Mouse (Mus musculus) c-Kit-positive CD71-positive TER-119-negative erythroid progenitor cells, embryonic 14.5 days (primary cell): ENCODE data around the gene Tarsl2.

Source experiments
- DNase-seq: peaks from one replicate; pipeline ENCODE4 v3.0.0-alpha.2; 2013; ENCODE audit warnings: low read depth

Gene Tarsl2

DNA sequence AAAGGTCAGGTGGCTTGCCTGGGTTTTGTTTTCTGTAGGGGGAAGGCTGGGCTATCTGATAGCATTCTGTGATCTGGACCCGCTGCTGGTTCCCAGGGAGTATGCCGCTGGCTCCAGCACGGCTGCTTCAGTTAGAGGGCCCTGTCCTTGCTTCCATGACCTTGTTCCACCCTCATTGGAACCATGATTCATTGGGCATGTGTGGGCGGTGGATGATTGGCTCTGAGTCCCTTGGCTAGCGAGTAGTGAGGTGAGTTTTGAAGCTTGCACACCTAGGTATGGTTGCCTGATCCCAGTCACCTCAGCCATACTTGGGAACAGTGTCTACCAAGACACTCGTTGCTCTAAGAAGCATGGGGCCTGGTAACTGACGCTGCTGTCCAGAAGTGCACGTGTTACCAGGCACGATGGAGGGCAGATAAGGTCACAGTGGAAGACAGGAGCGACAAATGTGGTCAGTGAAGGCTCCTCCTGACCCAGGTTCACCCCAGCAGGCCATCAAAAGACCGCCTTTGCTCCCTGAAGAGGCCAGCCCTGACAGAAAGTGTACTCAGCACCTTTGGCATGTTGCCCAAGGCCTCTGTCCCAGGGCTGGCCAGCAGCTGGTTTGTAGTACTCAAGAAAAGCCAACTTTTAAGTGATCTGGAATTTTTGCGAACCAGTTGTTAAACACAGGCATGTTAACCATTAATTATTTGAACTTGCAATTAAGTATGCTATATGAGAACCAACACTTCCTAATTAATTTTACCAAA, 92.8 kb downstream of the Tarsl2 start:
- no peak for DNase-seq
